21 mouse cellular contexts compared by ENCODE assay signal in genomic region chr9:89079637-89080036, GRCm38 (mm10). TPM values are rescaled to one million over a fixed set of nuclear protein-coding genes. Genes with fewer than 3 reads are reported as not detected.
"Had no signal": no experiment of that assay in that cellular context is flagged by ENCODE, and none has a peak within 500 bp of the region (broad histone marks: within the 10 kb centered on the region; RNA-seq: fewer than 3 reads in every experiment).

No protein-coding gene starts in this region.

RNA-seq across cellular contexts. Expression of gene Trim43b, which starts 13.0 kb away (rescaled TPM):
- polyA plus RNA-seq: heart, adult 2 months; heart, embryonic 10.5 days; heart, embryonic 11.5 days; heart, embryonic 12.5 days; heart, embryonic 13.5 days; heart, embryonic 14.5 days; heart, embryonic 15.5 days; heart, embryonic 16.5 days; heart, postnatal 0 days; hindbrain, embryonic 10.5 days; hindbrain, embryonic 11.5 days; hindbrain, embryonic 12.5 days; hindbrain, embryonic 13.5 days; hindbrain, embryonic 14.5 days; hindbrain, embryonic 15.5 days; hindbrain, embryonic 16.5 days; hindbrain, postnatal 0 days; intestine, embryonic 14.5 days; intestine, embryonic 15.5 days; intestine, postnatal 0 days; kidney, adult 2 months had no signal
